Mouse (Mus musculus) layer of hippocampus, adult 18-20 months (tissue): ENCODE measurements at regions not wholly inside any gene's neighbourhood (a gene's known extent, or its start where the extent isn't known, plus 50 kb on each side); places are given as distances from the start of the nearest gene placed in this dataset.
"Not testable (repeated sequence)": the region's sequence is repeated elsewhere in the genome, so short reads cannot be mapped to it uniquely, and the experiment has no call there.

Source experiments
- DNase-seq, 2 experiments: peaks; one replicate each; pipeline ENCODE4 v3.0.0; 2022; ENCODE audit warnings: low spot score in 2 of 2

GRCm38 (mm10) chrX:135112109-135112508, 65.3 kb downstream of the Gm15023 start:
- peak in 1 of 2 experiments; percentile 63 for DNase-seq

- peak in 1 of 2 experiments; percentile 51 for DNase-seq
Observed at GRCm38 (mm10) chrX:135110866-135111265, 66.6 kb downstream of the Gm15023 start.

DNA sequence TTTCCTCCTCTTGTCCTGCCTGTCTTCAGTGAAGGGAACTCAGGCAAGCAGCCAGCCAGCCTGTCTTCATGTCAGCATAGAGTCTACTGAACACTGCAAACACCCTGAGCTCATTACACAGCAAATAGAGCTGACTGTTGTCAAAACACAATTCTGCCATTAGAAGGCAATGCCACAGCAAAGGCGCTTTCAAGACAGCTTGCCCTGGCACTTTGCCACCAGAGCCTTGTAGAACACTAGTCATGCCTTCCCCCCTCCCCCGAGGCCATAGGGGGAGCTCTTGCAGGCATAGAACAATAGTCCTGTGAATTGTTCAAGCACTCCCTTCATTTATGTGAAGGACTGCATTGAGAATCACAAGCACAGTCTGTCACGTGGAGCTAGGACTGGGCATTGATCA, 75.8 kb downstream of the Gm15023 start:
- peak in 1 of 2 experiments; percentile 39 for DNase-seq

DNA sequence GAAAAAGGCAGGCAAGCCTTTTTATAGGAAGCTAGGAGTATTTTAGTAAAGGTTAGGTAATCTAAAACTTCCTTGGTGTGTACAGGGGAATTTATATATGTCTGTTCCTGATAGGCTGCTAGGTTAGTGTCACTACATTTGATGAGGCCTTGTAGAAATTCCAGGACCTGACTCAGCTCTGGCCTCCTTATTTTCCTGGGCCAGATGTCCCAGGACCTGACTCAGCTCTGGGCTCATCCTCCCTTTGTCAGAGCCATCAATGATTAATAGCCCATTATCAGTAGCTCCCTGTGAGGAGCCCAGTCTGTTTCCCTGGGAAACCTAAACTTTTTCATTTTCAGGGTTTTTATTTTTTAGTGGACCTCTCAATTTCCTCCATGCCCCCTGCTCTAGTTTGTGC, 79.3 kb downstream of the Gm15023 start:
- DNase-seq = no peak

DNA sequence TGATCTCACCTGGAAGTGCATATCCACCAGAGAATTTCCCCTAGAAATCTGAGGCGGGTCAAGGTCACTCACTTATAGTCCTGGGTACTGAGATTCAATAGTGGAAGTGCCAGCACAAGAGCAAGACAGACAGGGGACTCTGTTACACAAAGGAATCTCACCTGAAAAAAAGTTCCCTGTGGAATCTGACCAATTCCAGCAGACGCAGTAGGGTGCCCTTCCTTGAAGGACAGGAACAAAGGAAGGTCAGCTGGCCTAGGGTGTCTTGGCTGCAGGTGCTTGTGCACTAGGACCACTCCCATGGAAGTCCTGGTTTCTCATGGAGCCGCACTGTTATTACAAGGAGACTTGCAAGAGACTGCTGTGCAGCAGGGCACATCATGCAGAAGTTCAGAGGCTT, 81.2 kb downstream of the Gm15023 start:
- DNase-seq = no peak

GRCm38 (mm10) chrX:135091074-135091473, 82.1 kb upstream of the Zmat1 start:
- DNase-seq = peak; percentile 14 to 70

DNA sequence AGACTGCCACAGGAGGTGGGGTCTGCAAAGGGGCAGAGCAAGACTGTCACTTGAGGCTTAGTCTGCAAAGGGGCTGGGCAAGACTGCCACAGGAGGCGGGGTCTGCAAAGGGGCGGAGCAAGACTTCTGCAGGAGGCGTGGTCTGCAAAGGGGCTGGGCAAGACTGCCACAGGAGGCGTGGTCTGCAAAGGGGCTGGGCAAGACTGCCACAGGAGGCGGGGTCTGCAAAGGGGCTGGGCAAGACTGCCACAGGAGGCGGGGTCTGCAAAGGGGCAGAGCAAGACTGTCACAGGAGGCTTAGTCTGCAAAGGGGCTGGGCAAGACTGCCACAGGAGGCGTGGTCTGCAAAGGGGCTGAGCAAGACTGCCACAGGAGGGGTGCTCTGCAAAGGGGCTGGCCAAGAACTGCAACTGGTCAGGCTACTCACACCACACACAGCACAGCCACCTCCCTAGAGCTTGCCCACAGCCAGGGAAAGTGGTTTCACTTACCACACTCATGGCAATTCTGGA, 78.1 kb upstream of the Zmat1 start:
- DNase-seq = not testable (repeated sequence)

DNA sequence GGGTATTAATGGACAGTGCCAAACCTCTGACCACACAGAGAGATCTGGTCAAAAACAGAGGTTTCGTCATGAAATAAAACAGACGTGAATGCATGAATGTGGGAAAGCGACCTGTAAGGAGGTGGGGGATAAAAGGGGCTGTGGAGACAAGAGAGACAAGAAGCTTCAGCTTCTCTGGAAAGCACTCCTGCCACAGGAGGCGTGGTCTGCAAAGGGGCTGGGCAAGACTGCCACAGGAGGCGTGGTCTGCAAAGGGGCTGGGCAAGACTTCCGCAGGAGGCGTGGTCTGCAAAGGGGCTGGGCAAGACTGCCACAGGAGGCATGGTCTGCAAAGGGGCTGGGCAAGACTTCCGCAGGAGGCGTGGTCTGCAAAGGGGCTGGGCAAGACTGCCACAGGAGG, 77.6 kb upstream of the Zmat1 start:
- not testable (repeated sequence) for DNase-seq

- not testable (repeated sequence) for DNase-seq
Observed at GRCm38 (mm10) chrX:135085770-135086553, 77.0 kb upstream of the Zmat1 start.

- peak in 1 of 2 experiments; percentile 5 for DNase-seq
Observed at GRCm38 (mm10) chrX:135080380-135081158, 71.6 kb upstream of the Zmat1 start.

DNA sequence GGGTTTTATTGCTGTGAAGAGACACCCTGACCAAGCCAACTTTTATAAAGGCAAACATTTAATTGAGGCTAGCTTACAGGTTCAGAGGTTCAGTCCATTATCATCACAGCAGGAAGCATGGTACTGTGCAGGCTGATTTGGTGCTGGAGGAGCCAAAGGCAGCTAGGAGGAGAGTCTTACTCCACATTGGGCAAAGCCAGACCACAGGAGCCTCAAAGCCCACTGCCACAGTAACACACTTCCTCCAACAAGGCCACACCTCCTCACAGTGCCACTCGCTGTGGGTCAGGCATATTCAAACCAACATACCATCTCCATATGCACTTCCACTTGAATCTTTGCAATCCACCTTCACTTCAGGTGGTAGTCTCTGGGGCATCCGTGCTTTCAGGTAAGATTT, 70.4 kb upstream of the Zmat1 start:
- DNase-seq = no peak

DNA sequence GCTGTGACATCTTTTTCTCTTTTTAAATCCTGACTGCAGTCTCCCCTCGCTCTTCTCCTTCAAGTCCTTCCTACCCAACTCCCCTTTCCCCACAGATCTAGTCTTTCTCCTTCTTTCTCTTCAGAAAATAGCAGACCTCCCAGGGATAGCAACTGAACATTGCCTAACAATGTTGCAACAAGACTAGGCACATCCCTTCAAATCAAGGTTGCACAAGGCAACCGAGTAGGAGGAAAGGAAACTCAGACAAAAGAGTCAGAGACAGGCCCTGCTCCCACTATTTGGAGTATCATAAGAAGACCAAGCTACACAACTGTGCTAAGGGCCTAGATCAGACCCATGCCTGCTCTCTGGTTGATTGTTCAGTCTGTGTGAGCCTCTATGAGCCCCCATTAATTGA, 66.9 kb upstream of the Zmat1 start:
- DNase-seq = no peak

GRCm38 (mm10) chrX:135069448-135069847, 60.4 kb upstream of the Zmat1 start:
- no peak for DNase-seq

- DNase-seq = no peak
Observed at GRCm38 (mm10) chrX:135060184-135060583, 51.2 kb upstream of the Zmat1 start.

GRCm38 (mm10) chrX:135058949-135059348, 49.9 kb upstream of the Zmat1 start:
- DNase-seq = no peak
